In the genomic region with DNA sequence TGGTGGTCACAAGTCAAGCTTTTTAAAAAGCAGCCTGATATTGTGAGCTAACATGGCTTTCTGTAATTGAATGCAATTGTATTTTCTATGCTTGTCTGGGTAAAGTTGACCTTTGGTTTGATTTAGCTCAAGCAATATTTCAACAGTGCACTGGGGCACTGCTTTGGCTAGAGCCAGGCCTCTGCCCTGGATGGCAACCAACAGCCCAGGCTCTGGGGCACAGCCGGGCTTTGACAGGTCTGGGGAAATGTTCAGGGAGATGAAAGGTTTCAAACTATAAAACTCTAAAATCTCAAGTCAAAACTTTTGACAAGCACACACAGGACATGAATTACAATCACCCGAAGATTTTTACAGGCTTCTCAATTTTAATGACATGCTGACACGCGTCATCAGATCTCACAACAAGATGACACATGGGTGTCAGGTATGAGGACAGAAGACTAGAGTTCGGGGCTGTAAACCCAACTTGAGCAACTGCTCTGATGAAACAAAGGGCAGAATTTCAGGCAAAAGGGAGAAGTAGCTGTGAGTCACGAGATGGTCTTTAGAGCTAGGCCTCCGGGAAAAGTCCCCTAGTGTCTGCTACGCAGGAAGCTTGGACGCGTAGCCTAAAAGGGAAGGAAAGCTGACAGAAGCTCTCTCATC, we compare ENCODE assay signal across 16 mouse cellular contexts. TPM values are rescaled to one million over a fixed set of nuclear protein-coding genes. Genes with fewer than 3 reads are reported as not detected.
A peak's percentile ranks its signal among the peaks of the same experiment; 100 is the strongest.
DNase-seq lines count a peak whose midpoint lies in the region; ATAC-seq lines count a peak whose summit lies in the region.
"Had no signal": no experiment of that assay in that cellular context is flagged by ENCODE, and none has a peak within 500 bp of the region (broad histone marks: within the 10 kb centered on the region; RNA-seq: fewer than 3 reads in every experiment).

No protein-coding gene starts in this region.

- H3K9ac ChIP-seq in liver, embryonic 15.5 days = no peak overlapping the region
- H3K9ac ChIP-seq in liver, embryonic 12.5 days = no peak overlapping the region
- no peak overlapping the region for H3K9ac ChIP-seq in heart, embryonic 11.5 days (ENCODE audit: low read depth, low read length)

- WGBS in liver, embryonic 15.5 days (ENCODE audit: insufficient replicate concordance) = 50% methylated on average over 10 of the region's 10 CpGs
- WGBS in liver, embryonic 12.5 days (ENCODE audit: insufficient replicate concordance) = 57% methylated on average over 10 of the region's 10 CpGs
- WGBS in heart, embryonic 11.5 days (ENCODE audit: insufficient replicate concordance) = 82% methylated on average over 10 of the region's 10 CpGs

- ATAC-seq in liver, embryonic 15.5 days (ENCODE audit: insufficient read depth) = no peak
- ATAC-seq in liver, embryonic 12.5 days = no peak
- ATAC-seq in heart, embryonic 11.5 days (replicated peaks; ENCODE audit: insufficient number of reproducible peaks, low FRiP score, low TSS enrichment) = no peak
- ATAC-seq: forebrain, embryonic 14.5 days had no signal

- no peaks in the 10 kb centered on the region for H3K27me3 ChIP-seq in liver, embryonic 15.5 days
- H3K27me3 ChIP-seq in liver, embryonic 12.5 days (replicated peaks) = no peaks in the 10 kb centered on the region
- H3K27me3 ChIP-seq in heart, embryonic 11.5 days (ENCODE audit: control insufficient read depth, insufficient read depth, low read length) = no peaks in the 10 kb centered on the region
- H3K27me3 ChIP-seq: CH12.LX had no signal

- peak; percentile 37 for DNase-seq in adrenal gland, postnatal 25 days
- peak; percentile 92 for DNase-seq in fat pad, adult 2 months (ENCODE audit: extremely low read depth, low read depth, low spot score)
- DNase-seq in naive thymus-derived CD4-positive, alpha-beta T cell, adult 2 months (ENCODE audit: low read depth) = peak; percentile 13
- DNase-seq in embryo, embryonic 10 days (ENCODE audit: low spot score) = no peak
- DNase-seq: cerebellum, postnatal 36 days; gastrocnemius, postnatal 25 days; heart, postnatal 10 days; right cerebral cortex, postnatal 14 days; thymus, postnatal 25 days had no signal

- H3K27ac ChIP-seq in liver, embryonic 15.5 days (replicated peaks) = peak overlapping the region; percentile 59
- H3K27ac ChIP-seq in liver, embryonic 12.5 days = no peak overlapping the region
- H3K27ac ChIP-seq in heart, embryonic 11.5 days (ENCODE audit: low read depth, low read length) = no peak overlapping the region
- H3K27ac ChIP-seq: kidney, postnatal 0 days; limb, embryonic 10.5 days had no signal

- H3K9me3 ChIP-seq in liver, embryonic 15.5 days (replicated peaks) = no peaks in the 10 kb centered on the region
- H3K9me3 ChIP-seq in liver, embryonic 12.5 days (replicated peaks) = no peaks in the 10 kb centered on the region
- no peaks in the 10 kb centered on the region for H3K9me3 ChIP-seq in heart, embryonic 11.5 days (replicated peaks; ENCODE audit: control insufficient read depth, low read length)
- H3K9me3 ChIP-seq: limb, embryonic 10.5 days had no signal

- peaks cover 3% of the 10 kb centered on the region for H3K36me3 ChIP-seq in liver, embryonic 15.5 days (replicated peaks)
- peaks cover 11% of the 10 kb centered on the region; the same call in 1 of the 2 replicates for H3K36me3 ChIP-seq in liver, embryonic 12.5 days
- no peaks in the 10 kb centered on the region for H3K36me3 ChIP-seq in heart, embryonic 11.5 days (ENCODE audit: control insufficient read depth, insufficient read depth, low read length)
- H3K36me3 ChIP-seq: limb, embryonic 10.5 days had no signal

- H3K4me3 ChIP-seq in liver, embryonic 15.5 days (replicated peaks) = no peak overlapping the region
- H3K4me3 ChIP-seq in liver, embryonic 12.5 days = no peak overlapping the region
- H3K4me3 ChIP-seq in heart, embryonic 11.5 days (ENCODE audit: low read depth, low read length) = no peak overlapping the region
- H3K4me3 ChIP-seq: limb, embryonic 10.5 days had no signal

- H3K4me2 ChIP-seq in liver, embryonic 15.5 days = peak overlapping the region; percentile 15; the same call in 1 of the 2 replicates
- H3K4me2 ChIP-seq in liver, embryonic 12.5 days = no peak overlapping the region
- no peak overlapping the region for H3K4me2 ChIP-seq in heart, embryonic 11.5 days

- peaks cover 70% of the 10 kb centered on the region for H3K4me1 ChIP-seq in liver, embryonic 15.5 days (replicated peaks)
- H3K4me1 ChIP-seq in liver, embryonic 12.5 days = peaks cover 51% of the 10 kb centered on the region
- peaks cover 2% of the 10 kb centered on the region for H3K4me1 ChIP-seq in heart, embryonic 11.5 days (ENCODE audit: control insufficient read depth, insufficient read depth, low read length)

RNA-seq across cellular contexts. Expression of gene Abca1, which starts 39.5 kb away (rescaled TPM):
- polyA plus RNA-seq in liver, embryonic 15.5 days (2015; fragmentation: Nextera tagmentation; extraction: Ambion mirVana) = 11.5 and 14.8 TPM in 2 replicates
- 9.8 and 10.1 TPM in 2 replicates for polyA plus RNA-seq in liver, embryonic 12.5 days (2016; fragmentation: Nextera tagmentation; extraction: Ambion mirVana)
- 165 and 265 TPM in 2 replicates for total RNA-seq in adrenal gland, postnatal 25 days (2021)
- polyA plus RNA-seq in heart, embryonic 11.5 days (2014; fragmentation: Nextera tagmentation; extraction: Ambion mirVana) = 2.5 and 2.8 TPM in 2 replicates
